ENCODE assay signal across 33 mouse cellular contexts in genomic region chr17:3541033-3541432, GRCm38 (mm10). TPM values are rescaled to one million over a fixed set of nuclear protein-coding genes. Genes with fewer than 3 reads are reported as not detected.
"Had no signal": no experiment of that assay in that cellular context is flagged by ENCODE, and none has a peak within 500 bp of the region (broad histone marks: within the 10 kb centered on the region; RNA-seq: fewer than 3 reads in every experiment).

No protein-coding gene starts in this region.

- H3K4me3 ChIP-seq: embryonic facial prominence, embryonic 10.5 days; embryonic facial prominence, embryonic 12.5 days; embryonic facial prominence, embryonic 13.5 days; embryonic facial prominence, embryonic 15.5 days; erythroblast, embryonic 14.5 days; forebrain, embryonic 13.5 days; gastrocnemius, adult 2 months; heart, adult 2 months; heart, embryonic 10.5 days; heart, embryonic 12.5 days had no signal

- H3K9ac ChIP-seq: embryonic facial prominence, embryonic 12.5 days; embryonic facial prominence, embryonic 13.5 days; embryonic facial prominence, embryonic 15.5 days; forebrain, embryonic 13.5 days; heart, embryonic 12.5 days had no signal

- H3K9me3 ChIP-seq: embryonic facial prominence, embryonic 10.5 days; embryonic facial prominence, embryonic 12.5 days; embryonic facial prominence, embryonic 13.5 days; embryonic facial prominence, embryonic 15.5 days; forebrain, embryonic 13.5 days; heart, embryonic 10.5 days; heart, embryonic 12.5 days had no signal

- H3K27me3 ChIP-seq: embryonic facial prominence, embryonic 12.5 days; embryonic facial prominence, embryonic 13.5 days; embryonic facial prominence, embryonic 15.5 days; forebrain, embryonic 13.5 days; heart, embryonic 12.5 days had no signal

- H3K4me2 ChIP-seq: embryonic facial prominence, embryonic 12.5 days; embryonic facial prominence, embryonic 13.5 days; embryonic facial prominence, embryonic 15.5 days; forebrain, embryonic 13.5 days; heart, embryonic 11.5 days; heart, embryonic 12.5 days had no signal

- ATAC-seq: forebrain, embryonic 13.5 days had no signal

- DNase-seq: cerebellum, adult 2 months; cerebellum, adult 8-10 months; cerebellum, adult 9-10 months; cerebellum, adult 9-11 months; cerebellum, postnatal 10 days; cerebellum, postnatal 14 days; cerebellum, postnatal 25 days; cerebellum, postnatal 36 days; embryo, embryonic 11 days; gastrocnemius, adult 2 months; gastrocnemius, postnatal 10 days; gastrocnemius, postnatal 14 days; gastrocnemius, postnatal 25 days; gastrocnemius, postnatal 36 days; heart, adult 11 months; heart, adult 18-20 months; heart, adult 2 months had no signal

- H3K27ac ChIP-seq: embryonic facial prominence, embryonic 10.5 days; embryonic facial prominence, embryonic 12.5 days; embryonic facial prominence, embryonic 13.5 days; embryonic facial prominence, embryonic 15.5 days; forebrain, embryonic 13.5 days; gastrocnemius, adult 2 months; heart, adult 2 months; heart, embryonic 10.5 days had no signal

- H3K4me1 ChIP-seq: embryonic facial prominence, embryonic 10.5 days; embryonic facial prominence, embryonic 12.5 days; embryonic facial prominence, embryonic 13.5 days; embryonic facial prominence, embryonic 15.5 days; forebrain, embryonic 13.5 days; heart, embryonic 10.5 days; heart, embryonic 12.5 days had no signal

RNA-seq across cellular contexts. Expression of gene Cldn20, which starts 8.7 kb away (rescaled TPM):
- total RNA-seq: common myeloid progenitor, adult 5-6 weeks; gastrocnemius, adult 18-20 months; gastrocnemius, adult 2 months; gastrocnemius, adult 8-10 months; gastrocnemius, postnatal 14 days; gastrocnemius, postnatal 25 days; gastrocnemius, postnatal 36 days; granulocyte monocyte progenitor cell, adult 5-6 weeks; heart, adult 18-20 months; heart, adult 2 months; heart, adult 8-10 months had no signal
- polyA plus RNA-seq: embryonic facial prominence, embryonic 10.5 days; embryonic facial prominence, embryonic 11.5 days; erythroblast, embryonic 14.5 days; forebrain, embryonic 11.5 days; heart, embryonic 10.5 days; heart, embryonic 11.5 days; heart, embryonic 12.5 days had no signal
